Comparison of ENCODE assay signal across 8 mouse cellular contexts in the genomic region with DNA sequence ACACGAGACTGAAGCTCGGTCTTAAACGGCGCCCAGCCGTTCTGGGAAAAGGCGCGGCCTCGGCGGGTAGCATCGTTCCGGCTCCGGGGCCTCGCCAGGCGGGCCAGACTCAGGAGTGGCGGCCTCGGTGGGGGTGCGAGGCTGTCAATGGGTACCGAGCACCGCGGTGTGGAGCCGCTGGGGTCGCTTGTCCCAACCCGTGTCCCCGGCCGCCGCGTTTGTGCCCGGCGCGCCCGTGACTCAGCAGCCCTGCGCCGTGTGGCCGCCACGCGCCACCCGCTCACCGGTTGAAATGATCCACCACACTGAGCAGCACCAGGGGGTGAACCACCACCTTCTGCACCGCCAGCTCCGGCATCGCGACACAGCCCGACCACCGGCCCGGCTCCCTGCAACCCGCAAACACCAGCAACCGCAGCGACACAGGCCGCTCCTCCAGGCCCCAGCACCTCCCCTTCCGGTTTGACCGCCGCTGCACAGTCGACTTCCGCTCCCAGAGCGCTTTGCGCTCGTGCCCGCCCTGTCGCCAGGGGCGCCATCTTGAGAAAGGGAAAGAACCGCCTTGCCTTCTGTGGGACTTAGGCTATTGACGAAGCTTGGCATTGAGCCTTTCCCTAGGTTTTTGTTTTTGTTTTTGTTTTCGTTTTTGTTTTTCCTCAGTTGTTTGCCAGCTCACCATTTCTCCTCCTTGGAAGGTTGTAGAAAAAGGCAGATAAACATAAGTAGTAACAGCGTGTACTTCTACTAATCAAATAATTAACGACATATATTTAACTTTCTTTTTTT. TPM values are rescaled to one million over a fixed set of nuclear protein-coding genes. Genes with fewer than 3 reads are reported as not detected.
DNase-seq lines count a peak whose midpoint lies in the region; ATAC-seq and TF ChIP-seq lines count a peak whose summit lies in the region.

A gene (minus strand): TSS at position 470 of the 786 bp plus-strand sequence.

- TF ChIP-seq CTCF in cortical plate, adult 2 months (IDR thresholded peaks at IDR 0.05; ENCODE audit: extremely low read depth, insufficient read depth, low read length), result no peak

- peak; percentile 82 for TF ChIP-seq POLR2A in cortical plate, adult 2 months (IDR thresholded peaks at IDR 0.05; ENCODE audit: extremely low read depth, insufficient read depth, low read length)

- DNase-seq in gastrocnemius, postnatal 10 days, result peak; percentile 94
- peak; percentile 95 for DNase-seq in induced T-regulatory cell, adult 2 months (ENCODE audit: low read depth)
- peak; percentile 81 to 95 for DNase-seq in left cerebral cortex, adult 9 months (ENCODE audit: low spot score in 2 of 2)
- DNase-seq in right cerebral cortex, postnatal 14 days, result peak; percentile 92
- DNase-seq in urinary bladder, postnatal 36 days (ENCODE audit: low spot score in 2 of 2), result peak; percentile 92 to 94

- H3K27ac ChIP-seq in cortical plate, adult 2 months (ENCODE audit: insufficient read depth, low read length), result peak within 1 kb of the TSS; percentile 98

- peaks cover 5% of the 10 kb centered on the region; the same call in 1 of the 2 replicates for H3K4me1 ChIP-seq in cortical plate, adult 2 months (ENCODE audit: control insufficient read depth, insufficient read depth, low read length)

- peak within 1 kb of the TSS; percentile 98 for H3K4me3 ChIP-seq in cortical plate, adult 2 months (ENCODE audit: insufficient read depth, low read length)

- peak; percentile 94 for ATAC-seq in activated CD4-positive, CD25-positive, alpha-beta regulatory T cell, adult 4 months
- ATAC-seq in megakaryocyte progenitor cell, adult 5-6 weeks (replicated peaks; ENCODE audit: poor library complexity), result peak; percentile 99

RNA-seq across cellular contexts. Expression of the gene that starts here (rescaled TPM):
- polyA plus RNA-seq in activated CD4-positive, CD25-positive, alpha-beta regulatory T cell, adult 4 months (2017; shearing (Covaris generic)), result 100 to 1,000 TPM; 113 to 143 TPM
- polyA plus RNA-seq in cortical plate, adult 2 months (2012; rRNA removed), result 113 and 114 TPM in 2 replicates
- 100 to 1,000 TPM; 125 to 128 TPM for total RNA-seq in gastrocnemius, postnatal 10 days (2021)
- 199 and 226 TPM in 2 replicates for total RNA-seq in megakaryocyte progenitor cell, adult 5-6 weeks (2015)
- total RNA-seq in megakaryocyte progenitor cell, adult 5-6 weeks (2017), result 95.6 and 127 TPM in 2 replicates

Comparison
In these comparisons a context has a peak if more than half of its experiments do, and no peak if none do; other contexts are left out.
1. Peak in every context shown above with its lines: DNase-seq, ATAC-seq, H3K4me3 ChIP-seq and H3K27ac ChIP-seq.